Mouse (Mus musculus) urinary bladder, postnatal 14 days (tissue): ENCODE results near the gene Zg16.

Experiments
- DNase-seq: peaks from one replicate; pipeline ENCODE4 v3.0.0; 2021; ENCODE audit warnings: low spot score

Gene Zg16

GRCm38 (mm10) chr7:127003620-127004019, 83.5 kb downstream of the Zg16 start:
- no peak for DNase-seq
